Mouse (Mus musculus): ENCODE measurements around the gene Zcchc24. TPM values are rescaled to one million over a fixed set of nuclear protein-coding genes. Genes with fewer than 3 reads are reported as not detected.

Gene Zcchc24
- polyA plus RNA-seq, 1 experiment from 2014 or later = 6.6 TPM

GRCm38 (mm10) chr14:25745365-25746184, 23.3 kb downstream of the Zcchc24 start:
- Histone ChIP-seq H3K4me2 (no peak overlapping the region), H3K9ac (no peak overlapping the region), H3K4me3 (no peak overlapping the region), H3K9me3 (replicated peaks) (no peaks in the 10 kb centered on the region), H3K4me1 (no peaks in the 10 kb centered on the region), H3K36me3 (ENCODE audit: poor library complexity, severe bottlenecking) (no peaks in the 10 kb centered on the region), H3K27ac (no peak overlapping the region), H3K27me3 (no peaks in the 10 kb centered on the region)
- ATAC-seq = no peak
- WGBS = 74% methylated on average over 11 of the region's 11 CpGs

- Histone ChIP-seq H3K27me3 (no peaks in the 10 kb centered on the region), H3K9me3 (replicated peaks) (no peaks in the 10 kb centered on the region), H3K27ac (no peak overlapping the region), H3K9ac (no peak overlapping the region), H3K4me1 (peaks cover 4% of the 10 kb centered on the region; the same call in 1 of the 2 replicates), H3K36me3 (ENCODE audit: poor library complexity, severe bottlenecking) (no peaks in the 10 kb centered on the region), H3K4me2 (no peak overlapping the region), H3K4me3 (no peak overlapping the region)
- WGBS = 88% methylated on average over 5 of the region's 5 CpGs
- ATAC-seq = no peak
Observed at GRCm38 (mm10) chr14:25742943-25743342, 25.9 kb downstream of the Zcchc24 start.

- no peak overlapping the region for H3K4me3 ChIP-seq
- no peak for ATAC-seq
- no peaks in the 10 kb centered on the region for H3K27me3 ChIP-seq
- no peak overlapping the region for H3K4me2 ChIP-seq
- no peaks in the 10 kb centered on the region for H3K36me3 ChIP-seq (ENCODE audit: poor library complexity, severe bottlenecking)
- WGBS = 65% methylated on average over 5 of the region's 5 CpGs
- no peak overlapping the region for H3K9ac ChIP-seq
- H3K9me3 ChIP-seq (replicated peaks) = no peaks in the 10 kb centered on the region
- H3K4me1 ChIP-seq = peaks cover 4% of the 10 kb centered on the region; the same call in 1 of the 2 replicates
- no peak overlapping the region for H3K27ac ChIP-seq
Observed at GRCm38 (mm10) chr14:25741840-25742367, 26.9 kb downstream of the Zcchc24 start.

GRCm38 (mm10) chr14:25741211-25741610, 27.6 kb downstream of the Zcchc24 start:
- ATAC-seq = no peak
- H3K4me3 ChIP-seq = no peak overlapping the region
- no peak overlapping the region for H3K4me2 ChIP-seq
- no peak overlapping the region for H3K27ac ChIP-seq
- no peaks in the 10 kb centered on the region for H3K27me3 ChIP-seq
- WGBS = 68% methylated on average over 3 of the region's 3 CpGs
- peaks cover 10% of the 10 kb centered on the region; the same call in 1 of the 2 replicates for H3K4me1 ChIP-seq
- H3K9ac ChIP-seq = no peak overlapping the region
- no peaks in the 10 kb centered on the region for H3K36me3 ChIP-seq (ENCODE audit: poor library complexity, severe bottlenecking)
- H3K9me3 ChIP-seq (replicated peaks) = no peaks in the 10 kb centered on the region

GRCm38 (mm10) chr14:25739957-25740565, 28.8 kb downstream of the Zcchc24 start:
- Histone ChIP-seq H3K27ac (no peak overlapping the region), H3K36me3 (ENCODE audit: poor library complexity, severe bottlenecking) (no peaks in the 10 kb centered on the region)
- WGBS = 69% methylated on average over 4 of the region's 4 CpGs

GRCm38 (mm10) chr14:25738591-25739001, 30.2 kb downstream of the Zcchc24 start:
- 74% methylated on average over 14 of the region's 14 CpGs for WGBS
- no peak overlapping the region for H3K4me2 ChIP-seq
- no peak for ATAC-seq
- no peak overlapping the region for H3K27ac ChIP-seq
- peaks cover 30% of the 10 kb centered on the region for H3K4me1 ChIP-seq
- H3K36me3 ChIP-seq (ENCODE audit: poor library complexity, severe bottlenecking) = no peaks in the 10 kb centered on the region
- no peaks in the 10 kb centered on the region for H3K9me3 ChIP-seq (replicated peaks)
- H3K27me3 ChIP-seq = no peaks in the 10 kb centered on the region
- H3K9ac ChIP-seq = no peak overlapping the region
- no peak overlapping the region for H3K4me3 ChIP-seq

More at GRCm38 (mm10) chr14:25739957-25740565, 28.8 kb downstream of the Zcchc24 start:
- Histone ChIP-seq H3K9ac (no peak overlapping the region), H3K4me3 (no peak overlapping the region), H3K27me3 (no peaks in the 10 kb centered on the region), H3K4me1 (peaks cover 21% of the 10 kb centered on the region), H3K9me3 (replicated peaks) (no peaks in the 10 kb centered on the region), H3K4me2 (no peak overlapping the region)
- ATAC-seq = no peak

- H3K9me3 ChIP-seq (replicated peaks) = no peaks in the 10 kb centered on the region
- no peaks in the 10 kb centered on the region for H3K36me3 ChIP-seq (ENCODE audit: poor library complexity, severe bottlenecking)
- peak; percentile 43; the same call in 1 of the 2 replicates for ATAC-seq
- H3K4me2 ChIP-seq = no peak overlapping the region
- no peak overlapping the region for H3K4me3 ChIP-seq
- H3K27me3 ChIP-seq = no peaks in the 10 kb centered on the region
- peaks cover 30% of the 10 kb centered on the region for H3K4me1 ChIP-seq
- no peak overlapping the region for H3K9ac ChIP-seq
- H3K27ac ChIP-seq = no peak overlapping the region
- 64% methylated on average over 6 of the region's 6 CpGs for WGBS
Observed at GRCm38 (mm10) chr14:25736589-25736988, 32.2 kb downstream of the Zcchc24 start.

- no peaks in the 10 kb centered on the region for H3K36me3 ChIP-seq (ENCODE audit: poor library complexity, severe bottlenecking)
- H3K27me3 ChIP-seq = no peaks in the 10 kb centered on the region
- no peak overlapping the region for H3K4me3 ChIP-seq
- H3K9me3 ChIP-seq (replicated peaks) = no peaks in the 10 kb centered on the region
- no peak overlapping the region for H3K9ac ChIP-seq
- no peak for ATAC-seq
- H3K4me1 ChIP-seq = peaks cover 30% of the 10 kb centered on the region
- WGBS = 88% methylated on average over 3 of the region's 3 CpGs
- H3K4me2 ChIP-seq = no peak overlapping the region
- no peak overlapping the region for H3K27ac ChIP-seq
Observed at GRCm38 (mm10) chr14:25736140-25736539, 32.7 kb downstream of the Zcchc24 start.

GRCm38 (mm10) chr14:25734736-25735716, 33.8 kb downstream of the Zcchc24 start:
- no peak overlapping the region for H3K4me3 ChIP-seq
- H3K27ac ChIP-seq = peak overlapping the region; percentile 31
- H3K4me1 ChIP-seq = peaks cover 30% of the 10 kb centered on the region
- no peaks in the 10 kb centered on the region for H3K36me3 ChIP-seq (ENCODE audit: poor library complexity, severe bottlenecking)
- no peaks in the 10 kb centered on the region for H3K27me3 ChIP-seq
- WGBS = 32% methylated on average over 17 of the region's 17 CpGs
- peak; percentile 43; the same call in 1 of the 2 replicates for ATAC-seq
- no peak overlapping the region for H3K4me2 ChIP-seq
- no peaks in the 10 kb centered on the region for H3K9me3 ChIP-seq (replicated peaks)
- peak overlapping the region; percentile 37; the same call in 1 of the 2 replicates for H3K9ac ChIP-seq

GRCm38 (mm10) chr14:25727149-25727510, 41.7 kb downstream of the Zcchc24 start:
- H3K36me3 ChIP-seq (ENCODE audit: poor library complexity, severe bottlenecking) = no peaks in the 10 kb centered on the region
- no peaks in the 10 kb centered on the region for H3K27me3 ChIP-seq
- H3K9me3 ChIP-seq (replicated peaks) = no peaks in the 10 kb centered on the region
- no peak overlapping the region for H3K27ac ChIP-seq
- WGBS = 83% methylated on average over 5 of the region's 5 CpGs
- H3K4me3 ChIP-seq = no peak overlapping the region
- H3K9ac ChIP-seq = no peak overlapping the region
- no peak for ATAC-seq
- peaks cover 8% of the 10 kb centered on the region for H3K4me1 ChIP-seq
- no peak overlapping the region for H3K4me2 ChIP-seq

GRCm38 (mm10) chr14:25726226-25727148, 42.4 kb downstream of the Zcchc24 start:
- Histone ChIP-seq H3K4me2 (no peak overlapping the region), H3K4me3 (no peak overlapping the region), H3K9me3 (replicated peaks) (no peaks in the 10 kb centered on the region), H3K27ac (no peak overlapping the region), H3K9ac (no peak overlapping the region), H3K4me1 (peaks cover 8% of the 10 kb centered on the region), H3K27me3 (no peaks in the 10 kb centered on the region), H3K36me3 (ENCODE audit: poor library complexity, severe bottlenecking) (no peaks in the 10 kb centered on the region)
- no peak for ATAC-seq
- 56% methylated on average over 20 of the region's 20 CpGs for WGBS
